Mouse (Mus musculus): ENCODE results near the gene Rad9b. TPM values are rescaled to one million over a fixed set of nuclear protein-coding genes. Genes with fewer than 3 reads are reported as not detected.

The Rad9b gene
- polyA plus RNA-seq, 1 experiment: 4.0 TPM

- Histone ChIP-seq H3K4me1 (ENCODE audit: control insufficient read depth, insufficient read depth, low read length) (no peaks in the 10 kb centered on the region), H3K4me3 (ENCODE audit: insufficient read depth, low read length) (peak within 1 kb of the TSS; percentile 83), H3K27ac (ENCODE audit: insufficient read depth, low read length) (peak within 1 kb of the TSS; percentile 94)
- no peak for TF ChIP-seq CTCF (IDR thresholded peaks at IDR 0.05; ENCODE audit: borderline replicate concordance, insufficient read depth, low read length)
- TF ChIP-seq POLR2A (IDR thresholded peaks at IDR 0.05; ENCODE audit: low read depth, low read length): peak; percentile 77
These were observed 18.2 kb upstream of the Rad9b start, which contains the start of gene Fam216a for GRCm38 (mm10) chr5:122372192-122372769. TSS of gene Fam216a (minus strand) at chr5:122372364.

GRCm38 (mm10) chr5:122371591-122372191, 17.7 kb upstream of the Rad9b start, which contains the start of gene Gpn3:
TSS of gene Gpn3 (plus strand) at chr5:122371876.
- H3K27ac ChIP-seq (ENCODE audit: insufficient read depth, low read length): peak within 1 kb of the TSS; percentile 94

GRCm38 (mm10) chr5:122354492-122355067, 547 bp upstream of the Rad9b start:
- H3K4me3 ChIP-seq (ENCODE audit: insufficient read depth, low read length): peak overlapping the region; percentile 99
- peak overlapping the region; percentile 33 for H3K27ac ChIP-seq (ENCODE audit: insufficient read depth, low read length)
- TF ChIP-seq CTCF (IDR thresholded peaks at IDR 0.05; ENCODE audit: borderline replicate concordance, insufficient read depth, low read length) (no peak), POLR2A (IDR thresholded peaks at IDR 0.05; ENCODE audit: low read depth, low read length) (no peak)
- no peaks in the 10 kb centered on the region for H3K4me1 ChIP-seq (ENCODE audit: control insufficient read depth, insufficient read depth, low read length)

More at GRCm38 (mm10) chr5:122371591-122372191, 17.7 kb upstream of the Rad9b start, which contains the start of gene Gpn3:
- TF ChIP-seq CTCF (IDR thresholded peaks at IDR 0.05; ENCODE audit: borderline replicate concordance, insufficient read depth, low read length) (no peak), POLR2A (IDR thresholded peaks at IDR 0.05; ENCODE audit: low read depth, low read length) (peak; percentile 36)
- Histone ChIP-seq H3K4me1 (ENCODE audit: control insufficient read depth, insufficient read depth, low read length) (no peaks in the 10 kb centered on the region), H3K4me3 (ENCODE audit: insufficient read depth, low read length) (peak within 1 kb of the TSS; percentile 83)

- Histone ChIP-seq H3K4me3 (ENCODE audit: insufficient read depth, low read length) (no peak overlapping the region), H3K27ac (ENCODE audit: insufficient read depth, low read length) (no peak overlapping the region), H3K4me1 (ENCODE audit: control insufficient read depth, insufficient read depth, low read length) (no peaks in the 10 kb centered on the region)
- TF ChIP-seq CTCF (IDR thresholded peaks at IDR 0.05; ENCODE audit: borderline replicate concordance, insufficient read depth, low read length) (no peak), POLR2A (IDR thresholded peaks at IDR 0.05; ENCODE audit: low read depth, low read length) (no peak)
These were observed 8.3 kb downstream of the Rad9b start for GRCm38 (mm10) chr5:122345777-122346176.

- Histone ChIP-seq H3K4me1 (ENCODE audit: control insufficient read depth, insufficient read depth, low read length) (no peaks in the 10 kb centered on the region), H3K4me3 (ENCODE audit: insufficient read depth, low read length) (no peak overlapping the region), H3K27ac (ENCODE audit: insufficient read depth, low read length) (no peak overlapping the region)
- no peak for TF ChIP-seq POLR2A (IDR thresholded peaks at IDR 0.05; ENCODE audit: low read depth, low read length)
- TF ChIP-seq CTCF (IDR thresholded peaks at IDR 0.05; ENCODE audit: borderline replicate concordance, insufficient read depth, low read length): peak; percentile 87; the same call in 1 of the 2 replicates
These were observed 9.8 kb downstream of the Rad9b start for GRCm38 (mm10) chr5:122344260-122344659.

GRCm38 (mm10) chr5:122343768-122344167, 10.3 kb downstream of the Rad9b start:
- TF ChIP-seq POLR2A (IDR thresholded peaks at IDR 0.05; ENCODE audit: low read depth, low read length) (no peak), CTCF (IDR thresholded peaks at IDR 0.05; ENCODE audit: borderline replicate concordance, insufficient read depth, low read length) (no peak)
- Histone ChIP-seq H3K4me3 (ENCODE audit: insufficient read depth, low read length) (no peak overlapping the region), H3K27ac (ENCODE audit: insufficient read depth, low read length) (no peak overlapping the region), H3K4me1 (ENCODE audit: control insufficient read depth, insufficient read depth, low read length) (no peaks in the 10 kb centered on the region)

GRCm38 (mm10) chr5:122342874-122343273, 11.2 kb downstream of the Rad9b start:
- H3K4me1 ChIP-seq (ENCODE audit: control insufficient read depth, insufficient read depth, low read length): no peaks in the 10 kb centered on the region
- no peak overlapping the region for H3K27ac ChIP-seq (ENCODE audit: insufficient read depth, low read length)
- H3K4me3 ChIP-seq (ENCODE audit: insufficient read depth, low read length): no peak overlapping the region
- TF ChIP-seq POLR2A (IDR thresholded peaks at IDR 0.05; ENCODE audit: low read depth, low read length): no peak
- no peak for TF ChIP-seq CTCF (IDR thresholded peaks at IDR 0.05; ENCODE audit: borderline replicate concordance, insufficient read depth, low read length)

- no peaks in the 10 kb centered on the region for H3K4me1 ChIP-seq (ENCODE audit: control insufficient read depth, insufficient read depth, low read length)
- TF ChIP-seq CTCF (IDR thresholded peaks at IDR 0.05; ENCODE audit: borderline replicate concordance, insufficient read depth, low read length): no peak
- no peak for TF ChIP-seq POLR2A (IDR thresholded peaks at IDR 0.05; ENCODE audit: low read depth, low read length)
- H3K27ac ChIP-seq (ENCODE audit: insufficient read depth, low read length): no peak overlapping the region
- no peak overlapping the region for H3K4me3 ChIP-seq (ENCODE audit: insufficient read depth, low read length)
These were observed 17.3 kb downstream of the Rad9b start for GRCm38 (mm10) chr5:122336554-122337294.

GRCm38 (mm10) chr5:122334682-122335081, 19.4 kb downstream of the Rad9b start:
- H3K4me1 ChIP-seq (ENCODE audit: control insufficient read depth, insufficient read depth, low read length): no peaks in the 10 kb centered on the region
- TF ChIP-seq POLR2A (IDR thresholded peaks at IDR 0.05; ENCODE audit: low read depth, low read length): no peak
- TF ChIP-seq CTCF (IDR thresholded peaks at IDR 0.05; ENCODE audit: borderline replicate concordance, insufficient read depth, low read length): no peak
- no peak overlapping the region for H3K27ac ChIP-seq (ENCODE audit: insufficient read depth, low read length)
- no peak overlapping the region for H3K4me3 ChIP-seq (ENCODE audit: insufficient read depth, low read length)

Measured in embryonic fibroblast, embryonic 13.5 days (primary cell).